Mouse (Mus musculus): Measurements from ENCODE around the gene Dapk3. TPM values are rescaled to one million over a fixed set of nuclear protein-coding genes. Genes with fewer than 3 reads are reported as not detected.
A peak's percentile ranks its signal among the peaks of the same experiment; 100 is the strongest.
"Not testable (repeated sequence)": the region's sequence is repeated elsewhere in the genome, so short reads cannot be mapped to it uniquely, and the experiment has no call there.

Gene Dapk3
- polyA plus RNA-seq, 1 experiment, result 228 TPM

GRCm38 (mm10) chr10:81174617-81175344, 8.0 kb upstream of the Dapk3 start:
- Histone ChIP-seq H3K4me3 (ENCODE audit: low read depth, low read length) (peak overlapping the region; percentile 20; the same call in 1 of the 2 replicates), H3K4me1 (ENCODE audit: control insufficient read depth, insufficient read depth, insufficient read length, low read length) (peaks cover 19% of the 10 kb centered on the region), H3K27me3 (ENCODE audit: control insufficient read depth, insufficient read depth, low read length) (no peaks in the 10 kb centered on the region), H3K27ac (ENCODE audit: insufficient read depth, low read depth, low read length) (peak overlapping the region; percentile 66), H3K36me3 (ENCODE audit: control insufficient read depth, insufficient read depth, low read length) (peaks cover 25% of the 10 kb centered on the region)
- TF ChIP-seq POLR2A (IDR thresholded peaks at IDR 0.05; ENCODE audit: low read depth, low read length), result no peak
- TF ChIP-seq CTCF (IDR thresholded peaks at IDR 0.05; ENCODE audit: extremely low read depth, insufficient read length, insufficient replicate concordance, low read depth, low read length), result peak; percentile 96
- WGBS, result 15% methylated on average over 29 of the region's 29 CpGs

- WGBS, result 2% methylated on average over 4 of the region's 4 CpGs
These were observed 7.5 kb upstream of the Dapk3 start for GRCm38 (mm10) chr10:81175345-81175701.

GRCm38 (mm10) chr10:81175936-81176465, 6.8 kb upstream of the Dapk3 start:
- TF ChIP-seq POLR2A (IDR thresholded peaks at IDR 0.05; ENCODE audit: low read depth, low read length) (no peak), CTCF (IDR thresholded peaks at IDR 0.05; ENCODE audit: extremely low read depth, insufficient read length, insufficient replicate concordance, low read depth, low read length) (no peak)
- H3K4me1 ChIP-seq (ENCODE audit: control insufficient read depth, insufficient read depth, insufficient read length, low read length), result peaks cover 19% of the 10 kb centered on the region
- 2% methylated on average over 13 of the region's 13 CpGs for WGBS
- peak overlapping the region; percentile 90 for H3K4me3 ChIP-seq (ENCODE audit: low read depth, low read length)
- peaks cover 38% of the 10 kb centered on the region for H3K36me3 ChIP-seq (ENCODE audit: control insufficient read depth, insufficient read depth, low read length)
- no peaks in the 10 kb centered on the region for H3K27me3 ChIP-seq (ENCODE audit: control insufficient read depth, insufficient read depth, low read length)
- H3K27ac ChIP-seq (ENCODE audit: insufficient read depth, low read depth, low read length), result peak overlapping the region; percentile 78

More at GRCm38 (mm10) chr10:81175345-81175701, 7.5 kb upstream of the Dapk3 start:
- Histone ChIP-seq H3K27ac (ENCODE audit: insufficient read depth, low read depth, low read length) (peak overlapping the region; percentile 78), H3K36me3 (ENCODE audit: control insufficient read depth, insufficient read depth, low read length) (peaks cover 31% of the 10 kb centered on the region), H3K4me1 (ENCODE audit: control insufficient read depth, insufficient read depth, insufficient read length, low read length) (peaks cover 19% of the 10 kb centered on the region)
- not testable (repeated sequence) for H3K4me3 ChIP-seq (ENCODE audit: low read depth, low read length); H3K27me3 ChIP-seq (ENCODE audit: control insufficient read depth, insufficient read depth, low read length)

GRCm38 (mm10) chr10:81176466-81177271, 6.1 kb upstream of the Dapk3 start, which contains the start of gene Eef2:
TSS of gene Eef2 (plus strand) at chr10:81176631.
- peak within 1 kb of the TSS; percentile 90 for H3K4me3 ChIP-seq (ENCODE audit: low read depth, low read length)
- no peaks in the 10 kb centered on the region for H3K27me3 ChIP-seq (ENCODE audit: control insufficient read depth, insufficient read depth, low read length)
- peaks cover 19% of the 10 kb centered on the region for H3K4me1 ChIP-seq (ENCODE audit: control insufficient read depth, insufficient read depth, insufficient read length, low read length)
- under 1% methylated on average over 77 of the region's 77 CpGs for WGBS
- peak; percentile 99 for TF ChIP-seq POLR2A (IDR thresholded peaks at IDR 0.05; ENCODE audit: low read depth, low read length)
- no peak for TF ChIP-seq CTCF (IDR thresholded peaks at IDR 0.05; ENCODE audit: extremely low read depth, insufficient read length, insufficient replicate concordance, low read depth, low read length)
- H3K27ac ChIP-seq (ENCODE audit: insufficient read depth, low read depth, low read length), result peak within 1 kb of the TSS; percentile 89
- H3K36me3 ChIP-seq (ENCODE audit: control insufficient read depth, insufficient read depth, low read length), result peaks cover 44% of the 10 kb centered on the region

DNA sequence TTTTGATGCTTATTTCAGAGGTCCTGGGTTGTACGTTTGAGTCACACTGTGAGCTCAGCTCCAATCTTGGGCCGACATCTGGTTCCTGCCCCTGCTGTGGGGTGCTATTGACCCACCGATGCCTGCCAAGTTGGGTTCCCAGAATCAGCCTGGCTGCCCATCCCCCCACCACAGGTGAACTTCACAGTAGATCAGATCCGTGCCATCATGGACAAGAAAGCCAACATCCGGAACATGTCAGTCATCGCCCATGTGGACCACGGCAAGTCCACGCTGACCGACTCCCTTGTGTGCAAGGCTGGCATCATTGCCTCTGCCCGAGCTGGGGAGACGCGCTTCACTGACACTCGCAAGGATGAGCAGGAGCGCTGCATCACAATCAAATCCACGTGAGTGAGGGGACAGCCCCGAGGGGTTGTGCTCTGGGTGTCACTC, 5.3 kb upstream of the Dapk3 start:
- Histone ChIP-seq H3K27me3 (ENCODE audit: control insufficient read depth, insufficient read depth, low read length) (no peaks in the 10 kb centered on the region), H3K4me3 (ENCODE audit: low read depth, low read length) (peak overlapping the region; percentile 90), H3K36me3 (ENCODE audit: control insufficient read depth, insufficient read depth, low read length) (peaks cover 52% of the 10 kb centered on the region), H3K4me1 (ENCODE audit: control insufficient read depth, insufficient read depth, insufficient read length, low read length) (peaks cover 19% of the 10 kb centered on the region), H3K27ac (ENCODE audit: insufficient read depth, low read depth, low read length) (peak overlapping the region; percentile 89)
- 5% methylated on average over 16 of the region's 16 CpGs for WGBS
- TF ChIP-seq CTCF (IDR thresholded peaks at IDR 0.05; ENCODE audit: extremely low read depth, insufficient read length, insufficient replicate concordance, low read depth, low read length), result no peak
- no peak for TF ChIP-seq POLR2A (IDR thresholded peaks at IDR 0.05; ENCODE audit: low read depth, low read length)

DNA sequence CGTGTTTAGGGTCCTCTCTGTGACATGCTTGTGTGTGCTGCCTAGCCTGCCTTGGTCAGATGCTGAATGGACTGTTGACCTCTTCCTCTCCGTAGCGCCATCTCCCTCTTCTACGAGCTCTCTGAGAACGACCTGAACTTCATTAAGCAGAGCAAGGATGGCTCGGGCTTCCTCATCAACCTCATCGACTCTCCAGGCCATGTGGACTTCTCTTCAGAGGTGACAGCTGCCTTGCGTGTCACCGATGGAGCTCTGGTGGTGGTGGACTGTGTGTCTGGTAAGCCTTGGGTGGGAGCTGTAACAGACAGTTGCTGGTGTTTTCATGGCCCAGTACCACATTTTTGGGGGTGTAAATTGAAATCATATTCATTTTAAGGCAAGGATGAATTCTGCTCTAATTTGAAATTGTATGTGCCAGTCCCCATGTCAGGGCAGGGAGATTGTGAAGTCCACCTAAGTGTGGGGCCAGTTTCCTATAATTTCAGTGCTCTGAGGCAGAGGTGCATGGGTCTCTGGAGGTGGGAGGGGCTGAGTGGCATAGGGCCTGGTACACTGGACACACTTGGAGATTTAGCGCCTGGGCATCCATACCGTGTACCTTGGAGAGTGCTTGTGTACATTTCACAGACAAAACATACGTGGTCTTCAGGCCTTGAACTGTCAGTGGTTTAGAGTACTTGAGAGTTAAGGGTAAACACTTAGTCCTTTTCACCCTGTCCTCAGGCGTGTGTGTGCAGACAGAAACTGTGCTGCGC, 4.7 kb upstream of the Dapk3 start:
- TF ChIP-seq POLR2A (IDR thresholded peaks at IDR 0.05; ENCODE audit: low read depth, low read length) (no peak), CTCF (IDR thresholded peaks at IDR 0.05; ENCODE audit: extremely low read depth, insufficient read length, insufficient replicate concordance, low read depth, low read length) (no peak)
- Histone ChIP-seq H3K27ac (ENCODE audit: insufficient read depth, low read depth, low read length) (no peak overlapping the region), H3K27me3 (ENCODE audit: control insufficient read depth, insufficient read depth, low read length) (no peaks in the 10 kb centered on the region), H3K4me3 (ENCODE audit: low read depth, low read length) (peak overlapping the region; percentile 90), H3K36me3 (ENCODE audit: control insufficient read depth, insufficient read depth, low read length) (peaks cover 52% of the 10 kb centered on the region), H3K4me1 (ENCODE audit: control insufficient read depth, insufficient read depth, insufficient read length, low read length) (peaks cover 18% of the 10 kb centered on the region)
- WGBS, result 35% methylated on average over 14 of the region's 14 CpGs
